Mouse (Mus musculus) adrenal gland (tissue): Measurements from ENCODE around the gene Col19a1.
"Not testable (repeated sequence)": the region's sequence is repeated elsewhere in the genome, so short reads cannot be mapped to it uniquely, and the experiment has no call there.

Experiments
- intact Hi-C: fragments of 180-260 bp; cut with DNase I; formaldehyde crosslinking; loops from one replicate; pipeline ENCODE4 v1.15.1; 2025
- long read RNA-seq, 2 experiments: library from polyadenylated mRNA; unstranded; transcript quantifications; one replicate each; pipeline ENCODE4 v2.0.0; 2020; ENCODE audit warnings: borderline replicate concordance in 1 of 2; ENCODE audit not compliant: insufficient replicate concordance in 1 of 2

The Col19a1 gene
- long read RNA-seq, experiment 1: 0 reads
- long read RNA-seq, experiment 2: 0 reads

- intact Hi-C loops: no loop called here
Measured at GRCm38 (mm10) chr1:24587141-24587541, at the start of gene Col19a1. Col19a1 (minus strand) TSS chr1:24587472.

GRCm38 (mm10) chr1:24633553-24634132 lies 46.4 kb upstream of the Col19a1 start:
- intact Hi-C loops: loop anchor here (5.0 kb wide), 1 partner anchor 266 kb away; no protein-coding TSS in a partner anchor

- intact Hi-C loops: not testable (repeated sequence)
Measured at GRCm38 (mm10) chr1:24612556-24612955, 25.3 kb upstream of the Col19a1 start.

- intact Hi-C loops: no loop called here
Measured at GRCm38 (mm10) chr1:24595096-24595495, 7.8 kb upstream of the Col19a1 start.

GRCm38 (mm10) chr1:24586370-24587140 lies 717 bp downstream of the Col19a1 start:
- intact Hi-C loops: no loop called here

- intact Hi-C loops: no loop called here
Measured at GRCm38 (mm10) chr1:24572602-24573001, 14.7 kb downstream of the Col19a1 start.

GRCm38 (mm10) chr1:24564113-24564512 lies 23.2 kb downstream of the Col19a1 start:
- intact Hi-C loops: no loop called here

- intact Hi-C loops: no loop called here
Measured at GRCm38 (mm10) chr1:24558005-24558404, 29.3 kb downstream of the Col19a1 start.

- intact Hi-C loops: no loop called here
Measured at GRCm38 (mm10) chr1:24553462-24553861, 33.8 kb downstream of the Col19a1 start.

- intact Hi-C loops: no loop called here
Measured at GRCm38 (mm10) chr1:24550560-24551280, 36.6 kb downstream of the Col19a1 start.

- intact Hi-C loops: no loop called here
Measured at GRCm38 (mm10) chr1:24550031-24550430, 37.2 kb downstream of the Col19a1 start.

- intact Hi-C loops: no loop called here
Measured at GRCm38 (mm10) chr1:24549050-24549449, 38.2 kb downstream of the Col19a1 start.

GRCm38 (mm10) chr1:24547574-24547973 lies 39.7 kb downstream of the Col19a1 start:
- intact Hi-C loops: no loop called here

- intact Hi-C loops: no loop called here
Measured at GRCm38 (mm10) chr1:24539852-24540251, 47.4 kb downstream of the Col19a1 start.

- intact Hi-C loops: no loop called here
Measured at GRCm38 (mm10) chr1:24527194-24527593, 60.1 kb downstream of the Col19a1 start.

- intact Hi-C loops: no loop called here
Measured at GRCm38 (mm10) chr1:24517462-24517861, 69.8 kb downstream of the Col19a1 start.

GRCm38 (mm10) chr1:24515341-24515740 lies 71.9 kb downstream of the Col19a1 start:
- intact Hi-C loops: no loop called here

- intact Hi-C loops: no loop called here
Measured at GRCm38 (mm10) chr1:24511536-24511935, 75.7 kb downstream of the Col19a1 start.

GRCm38 (mm10) chr1:24495400-24495799 lies 91.9 kb downstream of the Col19a1 start:
- intact Hi-C loops: no loop called here

GRCm38 (mm10) chr1:24484161-24484560 lies 103.1 kb downstream of the Col19a1 start:
- intact Hi-C loops: no loop called here

- intact Hi-C loops: no loop called here
Measured at GRCm38 (mm10) chr1:24471096-24471710, 116.1 kb downstream of the Col19a1 start.

GRCm38 (mm10) chr1:24470633-24471032 lies 116.6 kb downstream of the Col19a1 start:
- intact Hi-C loops: no loop called here
